Mouse (Mus musculus) G1E (cell line): ENCODE results near the gene Mkrn3.

Experiments used
- CTCF ChIP-seq: IDR thresholded peaks from 2 replicates; pipeline ENCODE4 v1.5.1; 2012; ENCODE audit warnings: low read depth, low read length, inconsistent platforms, mixed read lengths
- TAL1 ChIP-seq: conservative IDR thresholded peaks from 2 replicates; pipeline ENCODE4 v1.6.1; 2012; ENCODE audit warnings: low read depth, low read length, inconsistent platforms, mixed read lengths

GRCm38 (mm10) chr7:62436394-62436793 lies 16.5 kb upstream of the Mkrn3 start:
- TF ChIP-seq CTCF (no peak), TAL1 (no peak)
